Mouse (Mus musculus): ENCODE results near the gene Pigc.

Gene Pigc

DNA sequence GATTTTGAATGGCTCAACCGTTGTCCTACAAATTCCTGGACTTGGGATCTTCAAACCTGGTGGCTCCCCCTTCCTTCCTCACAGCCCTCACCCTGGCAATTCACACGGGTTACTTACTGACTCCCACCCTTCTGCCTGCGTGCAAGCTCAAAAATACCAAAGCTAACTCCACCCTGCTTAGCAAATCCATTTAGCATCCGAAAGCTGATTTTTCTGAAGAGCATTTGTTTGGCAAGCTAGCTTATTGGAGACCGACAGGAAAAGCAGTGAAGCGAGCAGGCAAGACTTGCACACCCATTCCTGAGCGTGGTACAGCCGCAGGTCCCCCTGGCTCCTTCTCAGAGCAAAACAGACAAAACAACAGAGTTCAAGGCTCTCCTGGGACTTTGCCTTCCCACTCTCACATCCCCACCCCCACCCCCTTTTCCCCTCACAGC is 39.7 kb downstream of the Pigc start:
- DNase-seq, result no peak

DNA sequence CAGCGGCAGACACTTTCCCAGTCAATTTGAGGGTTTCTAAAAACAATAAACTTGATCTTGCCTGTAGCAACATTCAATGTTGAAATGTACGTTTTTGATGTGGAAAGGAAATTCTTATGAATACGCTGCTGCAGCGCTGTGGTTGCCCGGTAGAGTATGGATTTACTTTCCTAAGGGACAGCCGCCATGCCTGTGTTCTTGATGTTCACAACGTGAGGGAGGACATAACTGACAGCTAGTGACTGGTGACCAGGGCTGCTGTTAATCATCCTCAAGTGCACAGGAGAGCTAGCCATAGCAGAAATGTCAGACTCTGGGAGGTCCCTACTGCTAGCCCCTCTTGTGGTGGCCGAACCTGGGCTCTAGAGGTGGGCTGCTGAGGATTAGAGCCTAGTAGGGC is 40.1 kb downstream of the Pigc start:
- DNase-seq, result no peak

DNA sequence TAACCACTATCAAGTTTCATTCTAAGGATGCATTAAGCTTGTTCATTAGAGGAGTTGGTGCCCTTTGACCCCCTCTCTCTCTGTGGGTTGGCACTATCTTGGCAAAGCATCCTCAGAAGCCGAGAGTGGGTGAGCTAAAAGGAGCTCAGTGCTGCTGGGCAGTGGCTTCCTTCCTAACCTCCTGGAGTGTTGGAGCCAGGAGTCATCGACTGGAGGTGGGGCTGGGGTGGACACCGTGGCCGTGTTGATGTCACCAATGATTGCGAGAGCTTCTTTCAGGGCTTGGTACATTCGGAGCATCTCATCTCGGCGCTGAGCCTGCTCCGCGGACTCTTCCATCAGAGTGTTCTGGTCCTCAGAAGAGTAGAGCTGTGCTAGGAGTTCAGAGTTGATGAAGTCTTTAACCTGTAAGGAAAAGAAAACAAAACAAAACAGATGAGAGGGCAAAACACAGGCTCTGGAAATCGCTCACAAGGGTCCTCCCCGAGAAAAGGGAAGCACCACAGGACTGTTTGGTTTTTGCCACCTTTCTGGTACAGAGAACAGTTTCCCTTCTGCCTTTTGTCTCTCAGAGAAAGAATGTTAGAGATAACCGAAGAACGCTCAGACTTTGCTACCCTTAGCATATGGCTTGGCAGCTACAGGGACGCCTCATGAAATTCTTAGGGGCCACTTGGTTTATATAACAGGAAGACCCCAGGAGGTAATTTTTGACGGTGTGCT is 42.7 kb downstream of the Pigc start:
- no peak for DNase-seq

DNA sequence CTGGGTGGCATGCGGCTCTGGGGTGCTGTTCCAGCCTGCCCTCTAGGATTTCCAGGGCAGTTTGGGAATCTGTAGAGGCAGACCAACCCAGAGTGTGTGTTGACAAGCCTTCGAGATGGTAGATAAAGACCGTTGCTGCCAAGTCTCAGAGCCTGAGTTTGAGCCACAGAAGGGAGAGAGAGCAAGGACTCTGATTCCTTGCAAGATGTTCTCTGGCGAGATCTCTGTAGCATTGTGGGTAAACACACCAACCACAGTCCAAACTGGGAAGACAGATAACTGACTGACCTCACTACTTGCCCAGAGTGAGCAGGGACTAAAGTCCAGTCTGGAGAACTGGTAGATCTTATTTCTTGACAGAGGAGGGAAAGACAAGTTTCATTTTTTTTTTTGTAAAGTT is 44.6 kb downstream of the Pigc start:
- DNase-seq, result no peak

DNA sequence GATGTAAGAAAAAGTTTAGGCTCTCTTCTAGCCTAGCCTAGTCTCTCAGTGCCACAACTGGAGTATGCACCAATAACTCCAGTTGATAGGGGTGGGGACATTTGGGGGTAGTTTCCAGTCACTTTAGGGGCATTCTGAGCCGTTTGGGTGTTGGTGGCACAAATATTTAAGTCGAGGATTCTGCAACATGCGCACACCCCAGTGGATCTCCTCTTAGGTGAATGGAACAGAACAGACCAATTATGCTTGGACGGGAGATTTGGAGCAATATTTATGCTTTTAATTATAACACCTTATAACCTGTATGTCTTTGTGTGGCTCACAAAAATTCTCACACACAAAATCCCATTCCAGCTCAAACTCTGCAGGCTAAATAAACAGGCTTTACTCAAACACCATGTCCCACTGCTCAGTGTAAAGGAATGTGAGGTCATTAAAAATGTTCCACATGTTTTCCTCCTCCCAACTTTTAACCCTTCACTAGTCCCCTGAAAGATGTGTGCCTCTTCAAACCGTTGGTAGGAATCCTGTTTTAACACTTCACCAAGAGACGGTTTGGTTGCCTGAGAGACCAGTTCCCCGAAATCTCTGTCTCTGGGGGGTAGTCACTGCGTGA is 46.4 kb downstream of the Pigc start:
- DNase-seq, result no peak

DNA sequence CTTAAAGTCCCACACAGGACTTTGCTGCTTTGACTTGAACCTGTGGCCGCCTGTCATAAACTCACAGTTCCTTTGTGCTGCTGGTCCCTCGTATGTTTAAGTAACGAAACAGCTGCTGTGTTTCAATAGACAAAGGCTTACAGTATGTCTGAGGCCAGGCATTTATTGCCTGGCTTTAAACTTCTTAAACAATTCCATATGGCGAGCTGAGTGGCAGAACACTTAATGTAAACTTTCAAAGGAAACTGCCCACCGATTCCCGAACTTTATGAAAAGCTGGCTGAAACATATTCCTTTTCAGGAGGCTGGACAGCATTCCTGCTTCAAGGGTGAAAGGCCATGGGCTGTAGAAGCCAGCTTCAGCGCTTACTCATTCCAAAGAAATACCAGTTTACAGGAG is 48.0 kb downstream of the Pigc start:
- DNase-seq, result no peak

DNA sequence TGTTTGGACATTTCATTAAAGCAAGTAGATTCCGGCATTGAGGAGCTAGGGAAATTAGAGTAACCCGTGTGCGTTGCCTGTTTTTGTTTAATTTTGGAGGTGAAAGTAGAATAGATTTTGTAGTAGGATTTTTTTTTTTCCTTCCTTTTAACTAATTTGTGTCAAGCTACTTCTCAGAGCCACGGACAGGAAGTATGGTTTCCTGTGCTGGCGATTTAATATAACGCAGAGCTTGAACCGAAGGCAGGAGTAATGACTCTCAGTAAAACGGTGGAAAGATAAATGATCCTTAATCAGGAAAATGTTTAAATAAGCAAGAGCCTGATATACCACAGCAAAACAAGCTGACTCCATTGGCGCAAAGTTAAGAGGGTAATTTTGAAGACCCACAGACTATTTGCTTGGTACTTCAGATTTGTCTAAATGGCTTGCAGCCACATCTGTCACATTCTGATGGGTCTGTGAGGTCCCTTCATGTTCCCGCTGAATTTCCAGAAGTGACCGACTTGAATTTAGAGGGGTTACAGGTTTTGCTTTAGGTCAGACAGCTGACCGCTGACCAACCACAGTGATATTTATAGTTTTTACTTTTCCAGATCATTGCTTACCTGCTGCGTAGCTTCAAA is 49.1 kb downstream of the Pigc start:
- DNase-seq, result no peak

DNA sequence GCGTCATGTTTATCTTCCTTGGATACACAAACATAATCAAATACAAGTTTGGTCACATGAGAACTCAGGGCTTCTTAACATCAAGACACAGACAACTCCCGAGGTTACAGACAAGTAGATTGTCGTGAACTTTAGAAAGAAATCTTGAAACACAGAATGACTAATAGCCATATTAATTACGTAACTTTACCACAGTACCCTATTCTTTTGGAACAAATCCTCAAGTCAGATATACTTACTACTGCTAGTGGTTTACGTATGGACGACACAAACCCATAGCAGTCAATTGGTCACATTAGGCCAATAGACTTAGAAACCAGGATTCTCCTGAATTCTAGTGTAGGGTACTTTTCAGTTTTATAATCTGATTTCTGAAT is 49.6 kb downstream of the Pigc start:
- DNase-seq, result no peak

DNA sequence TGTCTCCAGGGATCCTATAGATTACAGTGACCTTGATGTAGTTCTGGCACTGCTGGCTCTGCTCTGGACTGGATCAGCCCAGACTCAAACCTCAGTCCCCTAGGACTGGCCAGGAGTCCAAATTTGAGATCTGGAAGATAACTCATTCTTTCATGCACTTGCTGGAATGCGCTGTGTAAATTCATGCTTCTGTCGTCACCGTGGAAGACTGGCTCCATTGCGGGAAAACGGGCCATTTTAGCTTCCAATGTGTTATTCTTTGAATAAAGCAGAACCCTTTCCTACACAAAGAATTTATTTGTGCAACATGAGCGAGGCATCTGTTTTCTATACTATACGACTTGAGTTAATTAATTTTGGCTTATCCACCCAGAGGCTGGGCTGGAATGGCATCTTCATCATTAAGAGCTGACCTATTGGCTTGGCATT is 51.3 kb downstream of the Pigc start:
- no peak for DNase-seq

DNA sequence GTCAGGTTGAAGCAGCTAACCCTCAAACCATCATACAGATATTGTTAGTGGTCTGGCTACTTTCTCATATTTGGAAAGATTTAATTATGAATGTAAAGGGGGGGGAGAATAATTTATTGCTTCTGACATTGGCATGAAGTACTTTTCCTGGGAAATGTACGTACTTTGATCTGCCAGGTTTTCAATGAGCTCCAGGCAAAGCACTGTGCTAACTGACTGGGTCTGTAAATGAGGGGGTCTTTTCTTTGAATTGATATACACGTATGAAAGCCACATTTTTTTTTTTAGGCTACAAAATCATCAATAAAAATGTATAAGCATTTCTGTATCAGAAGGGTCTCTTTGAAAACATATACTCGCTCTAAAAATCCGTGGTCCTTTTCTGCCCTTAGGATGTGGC is 51.8 kb downstream of the Pigc start:
- no peak for DNase-seq
